Mouse (Mus musculus): ENCODE measurements around the gene Ahdc1.

Ahdc1 gene

DNA sequence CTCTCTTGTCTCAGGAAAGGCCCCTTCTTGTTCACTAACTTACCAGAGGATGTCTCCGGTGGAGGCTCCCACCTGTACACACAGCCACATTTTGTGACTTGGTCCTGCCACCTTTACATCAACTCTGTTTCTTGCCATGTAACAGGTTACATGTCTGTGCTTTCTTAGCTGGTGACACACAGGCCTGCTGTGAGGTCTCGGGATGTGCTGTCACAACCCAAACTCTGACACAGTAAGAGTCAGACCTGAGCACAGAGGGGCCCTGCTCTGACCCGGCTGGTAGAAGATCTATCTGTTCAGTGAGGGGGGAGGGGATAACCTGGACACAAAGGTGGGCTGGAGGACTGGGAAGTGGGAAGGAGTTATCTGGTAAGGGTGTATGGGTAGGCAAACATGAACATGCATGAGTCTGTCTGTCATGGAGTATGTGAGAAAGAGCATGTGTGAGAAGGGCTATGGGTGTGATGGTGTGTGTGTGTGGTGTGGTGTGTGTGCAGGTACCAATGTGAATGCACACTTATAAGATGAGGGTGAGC is 7.3 kb downstream of the Ahdc1 start:
- no peak for DNase-seq

DNA sequence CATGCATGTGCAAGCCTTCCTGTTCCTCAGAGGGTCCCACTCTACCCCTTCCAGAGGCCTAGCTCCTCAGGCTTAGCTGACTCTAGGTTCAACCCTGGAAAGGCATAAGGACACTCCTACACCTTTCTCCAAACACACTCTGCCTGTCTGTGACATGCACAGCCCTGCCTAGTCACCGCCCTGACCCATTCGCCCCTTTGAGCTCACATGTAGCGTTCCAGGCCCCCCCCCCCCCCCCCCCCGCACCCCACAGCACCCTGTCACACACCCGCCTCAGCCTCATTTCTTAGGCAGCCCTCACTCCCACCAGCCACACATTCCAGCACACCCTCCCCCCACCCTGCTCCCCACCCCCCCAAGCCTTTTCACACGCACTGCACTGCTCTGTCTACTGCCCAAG is 9.7 kb downstream of the Ahdc1 start:
- DNase-seq = no peak

DNA sequence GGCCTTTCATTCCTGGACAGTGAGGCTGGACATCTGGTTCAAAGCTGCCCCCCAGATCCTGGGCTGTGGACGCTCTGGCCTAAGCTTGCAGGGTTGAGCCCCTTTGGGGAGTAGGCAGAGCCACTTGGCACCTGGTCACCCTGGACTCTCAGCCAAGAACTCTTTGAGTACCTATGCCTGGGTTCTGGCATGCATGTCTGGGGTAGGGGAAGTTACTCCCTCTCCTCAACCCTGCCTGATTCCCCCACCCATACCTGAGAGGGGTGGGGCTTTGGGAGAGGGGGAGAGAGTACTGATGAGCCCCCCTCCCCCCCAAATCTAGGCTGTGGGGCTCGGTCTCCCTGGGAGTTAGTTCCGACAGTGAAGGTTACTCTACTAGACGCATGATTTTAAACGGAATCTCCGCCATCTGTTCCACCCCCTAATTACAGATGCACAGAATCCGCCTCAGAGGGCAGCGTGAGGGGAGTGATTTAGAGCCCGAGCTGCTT is 10.2 kb downstream of the Ahdc1 start:
- no peak for DNase-seq

DNA sequence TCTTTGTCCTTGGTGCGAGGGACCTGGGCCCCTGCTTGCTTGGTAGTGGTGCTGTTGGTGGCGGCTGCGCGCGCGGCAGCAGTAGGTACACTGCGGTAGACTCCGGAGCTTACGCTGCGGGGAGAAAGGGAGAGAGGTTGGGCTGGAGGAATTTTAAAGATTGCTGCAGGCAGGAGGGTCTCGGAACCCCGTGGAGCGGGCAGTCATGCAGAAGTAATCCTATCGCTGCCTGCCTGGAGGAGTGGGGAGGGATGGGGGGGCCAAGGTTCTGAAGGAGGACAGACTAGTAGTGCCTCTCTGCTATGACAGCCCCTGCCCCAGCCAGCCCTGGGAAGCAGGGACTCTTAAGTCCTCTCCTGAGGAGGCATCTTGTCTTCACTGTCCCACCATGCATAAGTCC is 11.2 kb downstream of the Ahdc1 start:
- no peak for DNase-seq

DNA sequence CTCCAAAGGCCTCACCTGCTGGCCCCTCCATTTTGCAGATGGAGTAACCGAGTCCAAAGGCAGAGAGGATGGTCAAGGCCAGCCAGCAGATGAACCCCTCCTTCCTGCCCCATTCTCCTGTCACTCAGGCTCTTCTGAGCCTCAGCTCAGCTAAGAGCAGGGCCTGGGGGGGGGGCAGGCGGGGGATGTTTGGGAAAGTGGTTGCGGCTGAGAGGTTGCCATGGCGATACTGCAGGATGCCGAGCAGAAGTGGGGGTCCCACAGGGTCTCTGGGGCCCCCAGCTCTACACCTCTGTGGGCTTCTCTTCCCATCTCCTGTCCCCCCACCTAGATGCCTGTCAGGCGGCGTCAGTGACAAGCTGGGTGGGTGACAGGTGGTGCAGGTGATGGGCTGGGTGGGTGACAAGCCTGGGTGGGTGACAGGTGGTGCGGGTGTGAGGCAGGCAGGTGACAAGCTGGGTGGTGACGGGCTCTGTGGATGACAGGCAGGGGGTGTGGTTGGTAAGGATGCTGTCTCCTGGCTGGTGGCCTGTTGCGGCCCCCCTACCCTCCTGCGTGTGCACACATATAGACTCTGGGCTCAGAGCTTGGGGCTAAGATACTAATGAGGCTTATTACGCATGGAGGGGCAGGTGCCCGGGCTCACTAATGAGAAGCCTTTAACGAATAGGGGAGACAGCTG is 12.0 kb downstream of the Ahdc1 start:
- DNase-seq = no peak

DNA sequence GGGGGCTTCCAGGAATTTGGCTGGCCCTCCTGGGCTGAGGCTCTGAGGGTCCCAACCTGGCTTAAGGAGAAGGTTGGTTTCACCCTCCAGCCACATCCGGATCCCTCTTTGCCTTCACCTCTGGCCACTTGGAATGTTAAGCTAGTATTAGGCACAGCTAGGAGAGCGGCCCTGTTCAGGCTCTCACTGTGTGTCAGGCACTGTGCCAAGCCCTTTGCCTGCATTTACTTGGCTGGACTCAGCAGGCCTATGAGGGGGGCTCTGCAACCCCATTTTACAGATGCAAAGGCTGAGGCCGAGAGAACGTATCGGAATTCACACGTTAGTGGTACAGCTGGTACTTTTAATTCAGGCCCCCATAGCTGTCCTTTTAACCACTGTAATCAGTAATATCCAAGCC is 12.6 kb downstream of the Ahdc1 start:
- DNase-seq = no peak

DNA sequence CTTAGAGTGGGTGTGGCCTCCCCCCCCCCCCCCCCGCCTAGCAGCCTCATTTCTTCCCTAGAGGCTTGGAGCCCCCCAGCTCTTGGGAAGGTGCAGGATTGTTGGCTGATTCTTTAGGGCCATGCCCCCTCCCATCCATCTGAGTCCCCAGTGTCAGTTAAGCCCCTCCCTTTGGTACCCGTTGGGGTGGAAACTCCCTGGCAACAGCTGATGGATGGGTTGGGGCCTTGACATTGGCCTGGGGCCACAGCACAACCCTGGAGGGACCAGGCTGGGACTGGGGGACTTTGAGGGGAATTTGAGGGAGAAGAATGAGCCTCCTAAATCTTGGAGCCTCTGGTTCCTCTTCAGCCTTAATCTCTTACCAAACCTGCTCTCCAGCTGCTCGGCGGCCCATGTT is 13.3 kb downstream of the Ahdc1 start:
- no peak for DNase-seq

DNA sequence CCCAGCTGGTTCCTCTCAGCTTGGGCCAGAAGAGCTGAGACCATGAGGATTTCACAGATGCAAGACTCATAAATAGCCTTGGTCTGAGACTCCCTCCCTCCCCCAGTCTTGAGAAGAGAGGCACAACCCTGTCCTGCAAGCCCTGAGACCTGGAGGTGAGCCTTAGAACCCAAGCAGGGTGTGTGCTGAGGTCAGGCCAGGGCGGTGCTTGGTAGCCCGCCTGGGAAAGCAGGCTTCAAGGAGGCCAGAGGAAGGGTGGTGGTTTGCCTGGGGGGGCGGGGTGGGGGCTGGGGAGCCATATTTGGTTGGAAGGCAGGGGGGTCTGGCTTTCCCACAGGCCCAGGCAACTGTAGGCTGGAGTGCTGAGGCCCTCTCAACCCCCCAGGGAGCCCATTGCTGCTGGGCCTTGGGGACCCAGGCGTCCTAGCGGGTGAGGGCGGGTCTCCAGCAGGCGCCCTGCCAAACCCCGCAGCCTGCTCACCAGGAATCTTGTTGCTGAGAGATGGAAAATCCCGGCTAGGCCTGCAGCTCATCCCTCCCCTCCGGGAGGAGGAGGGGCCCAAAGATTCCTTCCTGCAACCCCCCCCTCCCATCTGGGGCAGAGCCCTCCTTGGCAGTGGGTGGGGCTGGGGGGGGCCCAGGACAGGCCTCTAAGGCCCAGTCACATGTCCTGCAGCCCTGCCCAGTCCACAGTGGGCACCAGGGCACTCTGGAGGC is 14.1 kb downstream of the Ahdc1 start:
- no peak for DNase-seq

DNA sequence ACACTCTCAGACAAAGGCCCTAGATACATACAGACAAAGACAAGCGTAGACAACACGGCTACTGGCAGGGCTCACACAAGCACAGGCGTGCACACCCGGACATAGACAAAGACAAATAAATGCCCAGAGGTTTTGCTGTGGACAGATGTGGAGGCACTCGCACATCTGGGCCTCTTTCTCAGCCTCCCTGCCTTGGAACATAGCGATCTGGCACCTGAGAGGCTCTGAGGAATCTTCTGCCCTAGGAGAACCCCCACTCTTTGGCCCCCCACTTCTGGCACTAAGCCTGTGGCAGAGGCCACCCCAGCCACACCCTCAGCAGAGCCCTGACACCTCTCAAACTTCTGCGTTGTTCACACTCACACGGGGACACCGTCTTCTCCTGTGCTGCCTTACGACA is 15.2 kb downstream of the Ahdc1 start:
- no peak for DNase-seq

DNA sequence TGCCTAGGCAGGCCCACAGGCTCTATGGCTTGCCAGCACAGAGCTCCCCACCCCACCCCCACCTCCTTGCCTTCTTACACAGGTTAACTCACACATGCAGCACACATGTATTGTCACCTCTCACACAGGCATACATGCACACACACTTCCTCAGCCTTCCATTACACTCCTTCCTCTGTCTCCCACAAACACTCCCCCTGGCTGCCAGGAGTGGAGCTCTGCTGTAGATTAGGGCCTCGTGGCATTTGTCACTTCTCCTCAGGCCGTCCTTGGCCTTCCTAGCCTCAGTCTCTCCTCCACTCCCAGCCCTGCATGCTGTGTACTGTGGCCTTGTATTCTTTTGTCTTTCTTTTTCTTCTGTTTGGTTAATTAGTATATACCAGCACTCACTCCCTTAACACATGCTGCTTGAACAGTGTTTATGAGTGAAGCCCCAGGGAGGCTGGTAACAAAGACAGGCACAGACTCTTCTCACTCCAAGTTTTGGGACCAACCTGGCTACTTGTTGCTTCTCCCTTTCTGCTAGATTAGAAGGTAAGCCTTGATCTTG is 15.8 kb downstream of the Ahdc1 start:
- no peak for DNase-seq

DNA sequence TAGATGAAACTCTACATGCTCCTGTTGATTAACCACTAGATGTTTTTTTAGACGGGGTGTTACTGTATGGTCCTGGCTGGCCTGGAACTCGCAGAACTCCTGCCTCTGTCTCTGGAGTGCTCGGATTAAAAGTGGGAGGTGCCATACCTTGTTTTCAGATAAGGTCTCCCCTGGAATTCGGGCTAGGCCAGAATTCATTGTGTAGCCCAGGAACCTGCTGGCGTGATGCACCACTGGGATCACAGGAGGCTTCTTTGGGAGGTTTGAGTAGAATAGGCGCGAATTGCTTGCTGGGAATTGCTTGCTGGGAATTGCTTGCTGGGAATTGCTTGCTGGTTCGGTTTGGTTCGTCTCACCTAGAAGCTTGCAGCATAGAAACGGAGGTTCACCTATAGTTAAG is 16.7 kb downstream of the Ahdc1 start:
- no peak for DNase-seq

DNA sequence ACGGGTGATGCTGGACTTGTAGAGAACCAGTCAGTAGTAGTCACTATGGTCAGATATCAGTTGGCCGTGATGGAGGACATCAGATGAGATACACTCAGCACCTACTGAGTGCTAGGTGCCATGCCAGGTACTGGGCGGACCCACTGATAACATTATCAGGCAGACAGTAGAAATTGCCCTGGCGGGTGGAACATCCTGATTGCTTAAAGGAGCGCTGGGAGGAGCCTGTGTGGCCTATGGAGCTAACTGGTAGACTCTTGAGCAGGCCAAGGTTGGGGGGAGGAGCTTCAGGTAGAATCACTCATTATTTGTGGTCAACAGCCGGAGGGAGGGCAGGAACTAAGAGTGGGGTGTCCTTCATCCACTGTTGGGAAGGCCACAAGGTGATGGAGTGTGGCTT is 17.1 kb downstream of the Ahdc1 start:
- DNase-seq = no peak

DNA sequence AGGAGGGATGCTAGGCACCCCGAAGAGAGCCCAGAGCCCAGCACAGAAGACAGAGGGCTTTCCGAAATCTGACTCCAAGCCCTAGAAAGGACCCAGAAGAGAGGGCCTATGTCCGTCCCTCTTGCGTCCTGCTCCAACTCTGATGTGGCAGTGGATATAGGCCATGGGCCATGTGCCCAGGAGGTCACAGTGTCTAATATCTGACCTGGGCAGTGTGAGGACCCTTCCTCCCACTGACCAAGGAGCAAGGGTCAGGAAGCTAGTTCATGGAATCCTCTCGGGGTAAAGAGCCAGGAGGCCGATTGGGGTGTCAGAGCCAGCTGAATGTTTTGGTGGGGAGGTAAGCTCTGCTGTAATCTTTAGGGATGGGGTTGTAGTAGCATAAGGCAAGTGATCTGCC is 17.8 kb downstream of the Ahdc1 start:
- no peak for DNase-seq

DNA sequence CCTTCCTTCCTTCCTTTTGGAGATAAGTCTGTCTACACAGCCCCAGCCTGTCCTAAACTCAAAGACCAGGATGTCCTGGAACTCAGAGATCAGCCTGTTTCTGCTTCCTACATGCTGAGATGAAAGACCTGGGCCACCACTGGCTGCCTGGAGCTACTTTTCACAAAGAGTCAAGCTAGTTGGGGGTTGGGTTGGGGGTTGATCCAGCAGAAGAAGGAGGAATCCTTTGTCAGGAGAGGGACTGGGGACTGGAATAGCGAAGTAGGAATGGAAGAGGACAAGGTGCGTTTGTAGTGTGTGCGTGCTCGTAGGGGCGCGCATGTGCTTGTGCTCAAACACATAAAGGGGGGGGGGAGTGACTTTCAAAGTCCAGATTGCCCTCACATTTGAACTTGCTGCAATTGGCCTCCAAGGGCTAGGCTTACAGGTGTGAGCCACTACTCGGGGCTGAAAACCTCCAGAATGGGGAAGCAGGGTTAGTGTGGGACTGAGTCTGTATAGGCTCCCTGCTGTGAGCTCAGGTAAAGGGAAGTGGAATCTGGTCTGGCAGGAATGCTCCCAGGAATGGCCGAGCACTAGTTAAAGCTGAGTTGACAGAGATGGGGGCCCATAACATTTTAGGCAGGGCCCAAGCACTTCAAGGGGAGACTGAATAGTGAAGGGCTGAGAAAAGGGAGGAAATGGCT is 21.5 kb downstream of the Ahdc1 start:
- no peak for DNase-seq

DNA sequence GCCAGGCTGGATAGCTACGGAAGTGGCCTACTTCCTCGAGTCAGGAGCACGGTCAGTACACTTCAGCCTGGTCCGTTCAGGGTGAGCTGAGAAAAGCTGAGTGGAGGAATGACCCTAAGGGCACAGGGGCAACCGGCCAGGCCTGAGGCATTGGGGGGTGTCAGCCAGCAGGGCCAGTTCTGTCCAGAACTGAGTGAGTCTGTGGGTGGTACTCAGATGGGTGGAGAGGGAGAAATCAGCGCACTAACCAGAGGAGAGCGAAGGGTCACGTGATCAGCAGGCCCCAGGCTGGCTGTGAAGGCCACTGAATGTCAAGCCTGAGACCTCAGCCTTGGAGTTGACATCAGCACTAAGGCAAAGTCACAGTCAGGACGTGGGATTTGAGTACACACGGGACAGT is 23.4 kb downstream of the Ahdc1 start:
- DNase-seq = no peak

DNA sequence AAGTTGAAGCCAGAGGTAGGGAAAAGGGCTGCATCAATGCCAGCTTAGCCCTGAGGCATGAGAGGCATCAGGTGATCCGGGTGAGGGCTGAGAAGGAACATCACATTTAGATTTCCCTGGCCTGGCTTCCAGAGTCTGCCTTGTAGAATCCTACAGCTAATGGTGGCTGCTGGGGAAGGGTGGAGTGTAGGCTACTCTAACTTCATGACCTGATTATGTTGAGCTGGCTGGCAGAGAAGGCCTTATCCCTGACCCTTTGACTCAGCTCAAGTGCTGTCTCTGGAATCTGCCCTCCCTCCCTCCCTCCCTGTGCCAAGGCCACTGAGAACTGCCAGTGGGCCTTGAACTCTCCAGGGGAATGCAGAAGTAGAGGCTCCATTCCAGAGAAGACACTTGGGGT is 24.4 kb downstream of the Ahdc1 start:
- no peak for DNase-seq

DNA sequence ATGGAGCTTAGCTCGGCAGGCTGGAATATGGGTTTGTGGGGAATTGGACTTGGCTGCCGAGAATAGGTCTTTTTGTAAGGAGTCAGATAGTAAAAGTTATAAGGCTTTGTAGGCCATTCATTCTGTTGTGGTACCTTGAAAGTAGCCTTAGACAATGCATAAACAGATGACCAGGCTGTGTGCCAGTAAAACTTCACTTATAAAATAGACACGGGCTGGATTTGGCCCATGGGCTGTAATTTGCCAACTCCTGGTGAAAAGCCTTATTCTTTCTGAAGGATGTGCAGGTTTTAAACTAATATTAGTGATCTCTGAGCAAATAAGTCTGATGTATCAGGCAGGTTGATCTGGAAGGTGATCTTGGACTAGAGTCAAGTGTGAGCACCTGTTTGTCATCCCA is 24.9 kb downstream of the Ahdc1 start:
- DNase-seq = no peak

DNA sequence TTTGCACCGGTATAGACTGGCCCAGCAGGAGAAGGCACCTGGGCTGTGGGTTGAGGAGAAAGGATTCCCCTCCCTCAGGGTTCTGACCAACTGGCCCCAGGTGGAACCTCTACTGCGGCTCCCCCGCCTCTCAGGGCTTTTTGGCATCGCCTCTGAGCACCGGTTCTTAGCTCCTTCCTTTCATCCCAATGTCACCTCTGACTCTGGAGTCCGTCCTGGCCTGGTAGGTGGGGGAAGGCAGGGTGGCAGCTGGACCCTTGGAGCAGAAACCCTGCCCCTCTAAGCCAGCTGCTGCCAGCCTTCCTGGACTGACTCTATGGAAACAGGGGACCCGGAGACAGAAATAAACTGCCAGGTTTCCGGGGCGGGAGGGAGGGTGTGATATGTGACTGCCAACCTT is 26.2 kb downstream of the Ahdc1 start:
- no peak for DNase-seq

DNA sequence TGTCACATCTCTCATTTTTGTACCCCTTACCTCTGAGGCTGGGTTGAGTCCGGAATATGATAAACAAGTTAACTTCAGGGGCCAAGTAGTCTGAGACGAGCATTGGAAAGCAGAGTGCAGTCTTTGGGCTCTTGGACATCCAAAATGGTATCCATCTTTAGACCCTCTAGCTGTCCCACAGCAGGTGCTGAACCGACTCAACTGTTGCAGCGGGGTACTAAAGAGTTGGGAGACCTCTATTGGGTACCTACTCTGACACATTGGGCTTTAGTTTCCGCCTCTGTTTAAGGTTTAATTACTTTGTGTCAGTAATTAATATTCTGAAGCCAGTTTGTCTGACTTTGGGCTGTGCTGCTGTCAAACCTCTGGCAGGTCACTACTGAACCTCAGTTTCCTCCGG is 26.7 kb downstream of the Ahdc1 start:
- DNase-seq = no peak

DNA sequence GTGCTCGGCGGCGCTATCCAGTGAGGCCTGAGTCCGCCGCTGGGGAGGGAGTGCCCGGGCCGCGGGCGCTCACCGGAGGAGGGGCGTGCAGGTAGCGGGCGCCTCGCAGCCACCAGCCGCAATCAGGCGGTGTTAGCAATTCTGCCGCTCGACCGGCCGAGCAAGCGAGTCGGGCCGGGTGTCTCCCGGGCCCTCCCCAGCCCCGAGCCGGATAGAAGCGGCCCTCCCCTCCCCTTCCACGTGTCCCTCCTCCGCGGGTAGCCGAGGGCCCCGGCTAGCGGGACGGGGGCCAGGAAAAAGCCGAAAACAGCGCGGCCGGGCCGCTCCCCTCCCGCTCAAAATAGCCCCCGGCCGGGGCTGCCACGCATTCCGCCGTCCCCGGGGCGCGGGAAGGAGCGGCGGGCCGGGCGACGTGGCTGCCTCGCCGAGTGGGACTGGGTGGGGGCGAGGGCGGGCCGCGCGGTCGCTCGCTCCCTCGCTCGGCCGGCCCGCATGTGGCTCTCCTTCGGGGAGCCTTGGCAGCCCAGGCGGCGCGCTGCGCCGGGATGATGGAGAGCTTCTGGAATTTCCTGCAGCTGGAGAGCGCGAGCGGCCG is 27.6 kb downstream of the Ahdc1 start:
- DNase-seq = no peak

DNA sequence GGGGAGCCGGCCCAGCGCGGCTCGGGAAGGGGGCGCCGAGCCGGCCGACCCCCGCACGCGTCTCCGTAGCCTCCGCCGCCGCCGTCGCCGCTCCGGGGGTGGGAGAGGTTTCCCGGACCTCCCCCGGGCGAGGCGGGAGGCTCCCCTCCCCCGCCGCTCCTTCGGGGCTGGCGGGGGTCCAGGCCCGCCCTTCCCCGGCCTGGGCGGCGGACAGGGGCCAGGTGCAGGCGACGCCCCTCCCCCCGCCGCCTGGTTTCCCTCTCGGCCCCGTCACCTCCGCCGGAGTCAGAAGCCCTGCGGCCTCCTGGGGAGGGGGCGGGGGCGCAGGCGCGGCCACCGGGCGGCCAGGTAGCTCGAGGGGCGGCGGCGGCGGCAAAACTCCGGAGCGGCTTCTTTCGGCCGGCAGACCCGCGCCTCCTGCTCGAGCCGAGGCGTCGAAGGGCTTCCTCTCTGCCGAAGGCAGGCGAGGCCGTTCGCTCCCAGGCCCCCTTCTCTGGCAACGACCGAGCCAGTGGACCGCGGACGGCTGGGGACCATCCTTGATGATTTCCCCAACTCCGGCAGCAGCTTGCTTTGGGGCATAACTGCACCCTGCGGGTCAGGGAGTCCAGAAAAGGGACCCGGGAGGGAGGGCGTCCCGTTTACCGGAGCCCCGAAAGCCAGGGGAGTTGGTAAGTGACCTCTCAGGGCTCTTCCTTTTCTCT is 28.2 kb downstream of the Ahdc1 start:
- DNase-seq = no peak

DNA sequence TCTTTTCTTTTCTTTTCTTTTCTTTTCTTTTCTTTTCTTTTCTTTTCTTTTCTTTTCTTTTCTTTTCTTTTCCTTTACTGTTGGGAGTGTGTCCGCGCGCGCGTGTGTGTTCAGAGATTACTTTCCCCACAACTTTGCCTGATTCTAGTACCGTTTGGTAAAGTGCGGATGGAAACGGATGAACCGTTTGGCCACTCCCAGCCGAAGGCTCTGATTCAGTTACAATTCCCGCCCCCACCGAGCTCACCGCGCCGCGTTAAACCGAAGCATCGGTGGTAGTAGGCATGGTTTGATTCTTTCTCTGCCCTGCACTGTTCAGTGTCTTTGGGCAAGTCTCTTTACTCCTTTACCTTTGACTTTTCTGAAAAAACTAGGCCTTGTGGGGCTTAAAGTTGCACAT is 28.8 kb downstream of the Ahdc1 start:
- no peak for DNase-seq
